In the genomic region with DNA sequence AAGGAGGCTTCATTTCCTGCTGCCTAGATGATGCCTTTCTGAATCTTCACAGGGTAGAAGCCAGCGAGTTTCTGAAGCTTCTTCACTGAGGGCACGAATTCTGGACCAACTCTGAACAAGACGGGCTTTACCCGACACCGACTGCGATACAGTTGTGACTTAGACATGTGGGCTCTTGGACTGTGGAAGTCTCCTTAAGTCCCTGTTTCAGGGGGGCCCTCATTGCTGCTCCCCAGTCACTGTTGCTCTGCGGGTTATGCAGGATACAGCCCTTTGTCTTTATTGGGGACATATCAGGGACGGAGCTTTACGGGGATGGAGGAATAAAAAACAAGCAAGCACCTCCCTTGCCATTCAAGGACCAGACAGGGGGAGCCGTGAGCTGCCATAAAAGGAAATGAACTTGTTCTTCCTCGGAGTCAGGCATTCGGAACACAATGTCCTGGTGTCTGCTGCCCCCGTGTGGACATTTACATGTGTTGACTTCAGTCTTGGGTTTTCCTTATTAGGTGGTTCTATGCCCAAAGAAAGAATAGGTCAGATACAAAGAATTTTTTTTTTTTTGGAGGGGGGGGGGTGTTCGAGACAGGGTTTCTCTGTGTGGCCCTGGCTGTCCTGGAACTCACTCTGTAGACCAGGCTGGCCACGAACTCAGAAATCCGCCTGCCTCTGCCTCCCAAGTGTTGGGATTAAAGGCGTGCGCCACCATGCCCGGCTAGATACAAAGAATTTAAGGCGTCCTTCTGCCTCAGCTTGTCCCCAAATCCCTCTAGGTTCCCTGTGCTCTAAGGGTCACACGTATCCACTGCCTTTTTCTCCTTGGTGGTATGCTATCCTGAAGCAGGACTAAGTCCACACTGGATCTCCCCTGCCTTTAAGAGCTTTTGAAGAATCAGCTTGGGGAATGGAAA, we compare ENCODE assay signal across 7 mouse cellular contexts. TPM values are rescaled to one million over a fixed set of nuclear protein-coding genes. Genes with fewer than 3 reads are reported as not detected.
A peak's percentile ranks its signal among the peaks of the same experiment; 100 is the strongest.
DNase-seq lines count a peak whose midpoint lies in the region; ATAC-seq and TF ChIP-seq lines count a peak whose summit lies in the region.

No protein-coding gene starts in this region.

- peak overlapping the region; percentile 40 for H3K4me3 ChIP-seq in intestine, postnatal 0 days (ENCODE audit: low read depth, low read length)
- peak overlapping the region; percentile 40 for H3K4me3 ChIP-seq in midbrain, embryonic 12.5 days
- H3K4me3 ChIP-seq in small intestine, adult 2 months (ENCODE audit: low read depth, low read length) = peak overlapping the region; percentile 50

- H3K9me3 ChIP-seq in intestine, postnatal 0 days (ENCODE audit: control insufficient read depth) = no peaks in the 10 kb centered on the region
- no peaks in the 10 kb centered on the region for H3K9me3 ChIP-seq in midbrain, embryonic 12.5 days

- intact Hi-C loops in left cerebral cortex, postnatal 4 days (cut with DNase I) = loop anchor here (10.0 kb wide), 1 partner anchor 61 kb away; no protein-coding TSS in a partner anchor

- H3K27me3 ChIP-seq in intestine, postnatal 0 days (replicated peaks; ENCODE audit: control insufficient read depth, insufficient read depth, low read length) = no peaks in the 10 kb centered on the region
- no peaks in the 10 kb centered on the region for H3K27me3 ChIP-seq in midbrain, embryonic 12.5 days
- no peaks in the 10 kb centered on the region for H3K27me3 ChIP-seq in small intestine, adult 2 months (ENCODE audit: control insufficient read depth, insufficient read depth, low read length)

- H3K36me3 ChIP-seq in intestine, postnatal 0 days (ENCODE audit: control insufficient read depth, insufficient read depth) = no peaks in the 10 kb centered on the region
- H3K36me3 ChIP-seq in midbrain, embryonic 12.5 days = no peaks in the 10 kb centered on the region
- no peaks in the 10 kb centered on the region for H3K36me3 ChIP-seq in small intestine, adult 2 months (ENCODE audit: control insufficient read depth, insufficient read depth, low read length)

- 22% methylated on average over 21 of the region's 21 CpGs for WGBS in intestine, postnatal 0 days
- WGBS in midbrain, embryonic 12.5 days = 24% methylated on average over 21 of the region's 21 CpGs
- WGBS in small intestine, adult 2 months = 16% methylated on average over 21 of the region's 21 CpGs

- H3K4me1 ChIP-seq in intestine, postnatal 0 days (replicated peaks; ENCODE audit: control insufficient read depth, insufficient read depth, low read length) = no peaks in the 10 kb centered on the region
- H3K4me1 ChIP-seq in midbrain, embryonic 12.5 days = no peaks in the 10 kb centered on the region
- no peaks in the 10 kb centered on the region; the same call in 1 of the 2 replicates for H3K4me1 ChIP-seq in small intestine, adult 2 months (ENCODE audit: control insufficient read depth, insufficient read depth, insufficient read length, low read length)

- peak overlapping the region; percentile 67 for H3K4me2 ChIP-seq in intestine, postnatal 0 days (replicated peaks; ENCODE audit: low read depth)
- H3K4me2 ChIP-seq in midbrain, embryonic 12.5 days (replicated peaks) = peak overlapping the region; percentile 61

- TF ChIP-seq CTCF in intestine, postnatal 0 days (IDR thresholded peaks at IDR 0.05; ENCODE audit: low read depth) = peak; percentile 93
- peak; percentile 87 for TF ChIP-seq CTCF in small intestine, adult 2 months (IDR thresholded peaks at IDR 0.05; ENCODE audit: extremely low read depth, insufficient read length, insufficient replicate concordance, low read depth, low read length)

- H3K9ac ChIP-seq in intestine, postnatal 0 days (ENCODE audit: low read depth, low read length) = no peak overlapping the region
- H3K9ac ChIP-seq in midbrain, embryonic 12.5 days (replicated peaks) = peak overlapping the region; percentile 60

- TF ChIP-seq POLR2A in small intestine, adult 2 months (IDR thresholded peaks at IDR 0.05; ENCODE audit: low read depth, low read length) = no peak

- peak; percentile 86 for DNase-seq in adrenal gland, adult 2 months
- peak; percentile 90 for DNase-seq in embryo, embryonic 11.5 days (ENCODE audit: low read depth, low spot score)
- peak; percentile 66 to 83 for DNase-seq in gastrocnemius, postnatal 4 days (ENCODE audit: low spot score in 2 of 2)
- peak; percentile 89 for DNase-seq in left cerebral cortex, postnatal 4 days

- H3K27ac ChIP-seq in intestine, postnatal 0 days (ENCODE audit: low read depth, low read length) = no peak overlapping the region; the same call in 1 of the 2 replicates
- H3K27ac ChIP-seq in midbrain, embryonic 12.5 days (replicated peaks) = no peak overlapping the region
- H3K27ac ChIP-seq in small intestine, adult 2 months (ENCODE audit: insufficient read depth, low read depth, low read length) = peak overlapping the region; percentile 38; the same call in 1 of the 2 replicates

- ATAC-seq in intestine, postnatal 0 days = peak; percentile 69
- ATAC-seq in midbrain, embryonic 12.5 days (ENCODE audit: low FRiP score, low read depth) = peak; percentile 80

RNA-seq across cellular contexts. Expression of a gene that starts 23.2 kb away (rescaled TPM):
- 10 to 100 TPM; 10.1 to 26.8 TPM for total RNA-seq in adrenal gland, adult 2 months (2021)
- 11.9 and 18.5 TPM in 2 replicates for polyA plus RNA-seq in adrenal gland, adult 2 months (2012; rRNA removed)
- total RNA-seq in gastrocnemius, postnatal 4 days (2021) = 1 to 10 TPM; 1.3 to 1.5 TPM
- 18.6 and 18.9 TPM in 2 replicates for polyA plus RNA-seq in intestine, postnatal 0 days (2015; fragmentation: Nextera tagmentation; extraction: Ambion mirVana)
- total RNA-seq in left cerebral cortex, postnatal 4 days (2021) = 1 to 10 TPM; 1.2 to 3.0 TPM
- polyA plus RNA-seq in midbrain, embryonic 12.5 days (2016; fragmentation: Nextera tagmentation; extraction: Ambion mirVana) = 3.9 and 5.7 TPM in 2 replicates
- polyA plus RNA-seq in small intestine, adult 2 months (2012; rRNA removed) = 19.5 and 23.1 TPM in 2 replicates

RNA-seq across cellular contexts. Expression of a gene that starts 28.1 kb away (rescaled TPM):
- total RNA-seq in adrenal gland, adult 2 months (2021) = 10 to 100 TPM; 53.8 to 54.6 TPM
- 9.7 and 9.8 TPM in 2 replicates for polyA plus RNA-seq in adrenal gland, adult 2 months (2012; rRNA removed)
- 100 to 1,000 TPM; 272 to 307 TPM for total RNA-seq in gastrocnemius, postnatal 4 days (2021)
- polyA plus RNA-seq in intestine, postnatal 0 days (2015; fragmentation: Nextera tagmentation; extraction: Ambion mirVana) = 6.3 and 6.9 TPM in 2 replicates
- total RNA-seq in left cerebral cortex, postnatal 4 days (2021) = 10 to 100 TPM; 30.8 to 31.0 TPM
- polyA plus RNA-seq in midbrain, embryonic 12.5 days (2016; fragmentation: Nextera tagmentation; extraction: Ambion mirVana) = 16.1 and 17.0 TPM in 2 replicates
- 1.6 and 1.9 TPM in 2 replicates for polyA plus RNA-seq in small intestine, adult 2 months (2012; rRNA removed)
